Mouse (Mus musculus): ENCODE results near the gene Gm20696. TPM values are rescaled to one million over a fixed set of nuclear protein-coding genes. Genes with fewer than 3 reads are reported as not detected.

Gm20696 gene
- total RNA-seq, 2 experiments from 2014 or later, result 6.2 to 6.5 TPM

- no peak for DNase-seq (ENCODE audit: low spot score in 2 of 2)
Observed at GRCm38 (mm10) chr6:99336191-99336590, 330.4 kb downstream of the Gm20696 start.

- DNase-seq (ENCODE audit: low spot score in 2 of 2), result no peak
Observed at GRCm38 (mm10) chr6:99335174-99335830, 331.3 kb downstream of the Gm20696 start.

GRCm38 (mm10) chr6:99334255-99334654 is 332.3 kb downstream of the Gm20696 start:
- no peak for DNase-seq (ENCODE audit: low spot score in 2 of 2)

GRCm38 (mm10) chr6:99333127-99333526 is 333.5 kb downstream of the Gm20696 start:
- DNase-seq (ENCODE audit: low spot score in 2 of 2), result no peak

GRCm38 (mm10) chr6:99330169-99330568 is 336.4 kb downstream of the Gm20696 start:
- no peak for DNase-seq (ENCODE audit: low spot score in 2 of 2)

- no peak for DNase-seq (ENCODE audit: low spot score in 2 of 2)
Observed at GRCm38 (mm10) chr6:99328634-99329033, 338.0 kb downstream of the Gm20696 start.

- DNase-seq (ENCODE audit: low spot score in 2 of 2), result no peak
Observed at GRCm38 (mm10) chr6:99328146-99328545, 338.5 kb downstream of the Gm20696 start.

GRCm38 (mm10) chr6:99327721-99328120 is 338.9 kb downstream of the Gm20696 start:
- DNase-seq (ENCODE audit: low spot score in 2 of 2), result no peak

- no peak for DNase-seq (ENCODE audit: low spot score in 2 of 2)
Observed at GRCm38 (mm10) chr6:99325881-99326280, 340.7 kb downstream of the Gm20696 start.

GRCm38 (mm10) chr6:99325461-99325860 is 341.1 kb downstream of the Gm20696 start:
- no peak for DNase-seq (ENCODE audit: low spot score in 2 of 2)

GRCm38 (mm10) chr6:99322132-99322904 is 344.3 kb downstream of the Gm20696 start:
- no peak for DNase-seq (ENCODE audit: low spot score in 2 of 2)

GRCm38 (mm10) chr6:99320444-99320843 is 346.2 kb downstream of the Gm20696 start:
- no peak for DNase-seq (ENCODE audit: low spot score in 2 of 2)

GRCm38 (mm10) chr6:99319415-99320405 is 346.9 kb downstream of the Gm20696 start:
- no peak for DNase-seq (ENCODE audit: low spot score in 2 of 2)

- no peak for DNase-seq (ENCODE audit: low spot score in 2 of 2)
Observed at GRCm38 (mm10) chr6:99314746-99315145, 351.9 kb downstream of the Gm20696 start.

GRCm38 (mm10) chr6:99310529-99310928 is 356.1 kb downstream of the Gm20696 start:
- DNase-seq (ENCODE audit: low spot score in 2 of 2), result no peak

- no peak for DNase-seq (ENCODE audit: low spot score in 2 of 2)
Observed at GRCm38 (mm10) chr6:99310171-99310500, 356.5 kb downstream of the Gm20696 start.

- no peak for DNase-seq (ENCODE audit: low spot score in 2 of 2)
Observed at GRCm38 (mm10) chr6:99309466-99310170, 357.0 kb downstream of the Gm20696 start.

GRCm38 (mm10) chr6:99305751-99306150 is 360.8 kb downstream of the Gm20696 start:
- DNase-seq (ENCODE audit: low spot score in 2 of 2), result no peak

- DNase-seq (ENCODE audit: low spot score in 2 of 2), result no peak
Observed at GRCm38 (mm10) chr6:99305236-99305635, 361.4 kb downstream of the Gm20696 start.

- DNase-seq (ENCODE audit: low spot score in 2 of 2), result no peak
Observed at GRCm38 (mm10) chr6:99302662-99303435, 363.7 kb downstream of the Gm20696 start.

All from layer of hippocampus, postnatal 14 days (tissue).